Mouse (Mus musculus) heart, embryonic 10.5 days (tissue): ENCODE results near the gene Tnfaip3. TPM values are rescaled to one million over a fixed set of nuclear protein-coding genes. Genes with fewer than 3 reads are reported as not detected.

Experiments
- DNase-seq: peaks from one replicate; pipeline ENCODE4 v3.0.0-alpha.2; 2017; ENCODE audit warnings: low spot score
- H3K27ac ChIP-seq: fragments of 300-500 bp; sonication (generic); 2 replicates; pipeline ENCODE4 v1.5.1; 2016; ENCODE audit warnings: mild to moderate bottlenecking
- H3K27me3 ChIP-seq: fragments of 300-500 bp; sonication (generic); 2 replicates; pipeline ENCODE4 v1.6.1; 2016; ENCODE audit warnings: mild to moderate bottlenecking; ENCODE audit not compliant: poor library complexity, insufficient read depth, severe bottlenecking
- H3K36me3 ChIP-seq: fragments of 300-500 bp; sonication (generic); 2 replicates; pipeline ENCODE4 v1.6.1; 2016; ENCODE audit warnings: mild to moderate bottlenecking, moderate library complexity
- H3K4me1 ChIP-seq: fragments of 300-500 bp; sonication (generic); 2 replicates; pipeline ENCODE4 v1.6.1; 2016; ENCODE audit warnings: mild to moderate bottlenecking
- H3K4me3 ChIP-seq: fragments of 300-500 bp; sonication (generic); 2 replicates; pipeline ENCODE4 v1.5.1; 2016; ENCODE audit warnings: mild to moderate bottlenecking, moderate library complexity
- H3K9me3 ChIP-seq: fragments of 300-500 bp; sonication (generic); 2 replicates; pipeline ENCODE4 v1.6.1; 2016; ENCODE audit warnings: mild to moderate bottlenecking, moderate library complexity
- WGBS: fragments of 180-500 bp; shearing (Covaris S2); methylation state at CpG from one replicate; pipeline ENCODE4 v1.1.7; 2016; 5-methylcytosine and 5-hydroxymethylcytosine counted together
- polyA plus RNA-seq: library from polyadenylated mRNA; unstranded; fragments of >200 nt; fragmentation: Nextera tagmentation; extraction: Ambion mirVana; gene quantifications from 2 replicates; pipeline ENCODE4 v1.2.1, GENCODE M21; 2016

Tnfaip3 gene
- 1.6 and 3.7 TPM in 2 replicates for polyA plus RNA-seq

- peak within 1 kb of the TSS; percentile 94 for H3K4me3 ChIP-seq
- no peaks in the 10 kb centered on the region for H3K9me3 ChIP-seq
- H3K27me3 ChIP-seq, result no peaks in the 10 kb centered on the region
- no peaks in the 10 kb centered on the region for H3K36me3 ChIP-seq
- H3K27ac ChIP-seq, result peak within 1 kb of the TSS; percentile 94
- DNase-seq, result peak; percentile 97
- under 1% methylated on average over 38 of the region's 38 CpGs for WGBS
- H3K4me1 ChIP-seq, result peaks cover 19% of the 10 kb centered on the region
Measured at GRCm38 (mm10) chr10:19015257-19015862, at the start of gene Tnfaip3. Gene Tnfaip3 (minus strand): TSS chr10:19015657.

- H3K36me3 ChIP-seq, result no peaks in the 10 kb centered on the region
- H3K4me3 ChIP-seq, result no peak overlapping the region
- H3K27me3 ChIP-seq, result no peaks in the 10 kb centered on the region
- H3K4me1 ChIP-seq, result peaks cover 18% of the 10 kb centered on the region
- H3K9me3 ChIP-seq, result no peaks in the 10 kb centered on the region
- 67% methylated on average over 6 of the region's 6 CpGs for WGBS
- H3K27ac ChIP-seq, result no peak overlapping the region
- no peak for DNase-seq
Measured at GRCm38 (mm10) chr10:19064651-19065601, 49.5 kb upstream of the Tnfaip3 start.

- Histone ChIP-seq H3K9me3 (no peaks in the 10 kb centered on the region), H3K36me3 (no peaks in the 10 kb centered on the region), H3K4me1 (peaks cover 18% of the 10 kb centered on the region), H3K27ac (peak overlapping the region; percentile 77; the same call in 1 of the 2 replicates), H3K4me3 (no peak overlapping the region), H3K27me3 (no peaks in the 10 kb centered on the region)
- WGBS, result 72% methylated on average over 1 of the region's 1 CpGs
- DNase-seq, result no peak
Measured at GRCm38 (mm10) chr10:19063670-19064069, 48.2 kb upstream of the Tnfaip3 start.

GRCm38 (mm10) chr10:19063208-19063607 lies 47.8 kb upstream of the Tnfaip3 start:
- no peaks in the 10 kb centered on the region for H3K36me3 ChIP-seq
- no peaks in the 10 kb centered on the region for H3K27me3 ChIP-seq
- no peaks in the 10 kb centered on the region for H3K9me3 ChIP-seq
- no peak overlapping the region for H3K4me3 ChIP-seq
- H3K27ac ChIP-seq, result peak overlapping the region; percentile 77
- DNase-seq, result no peak
- H3K4me1 ChIP-seq, result peaks cover 18% of the 10 kb centered on the region
- WGBS, result 86% methylated on average over 4 of the region's 4 CpGs

- Histone ChIP-seq H3K27me3 (no peaks in the 10 kb centered on the region), H3K4me3 (no peak overlapping the region), H3K4me1 (peaks cover 18% of the 10 kb centered on the region), H3K27ac (peak overlapping the region; percentile 77), H3K36me3 (no peaks in the 10 kb centered on the region), H3K9me3 (no peaks in the 10 kb centered on the region)
- DNase-seq, result peak; percentile 85
- WGBS, result 38% methylated on average over 15 of the region's 15 CpGs
Measured at GRCm38 (mm10) chr10:19062098-19062905, 46.8 kb upstream of the Tnfaip3 start.

GRCm38 (mm10) chr10:19061201-19061600 lies 45.7 kb upstream of the Tnfaip3 start:
- WGBS, result 79% methylated on average over 3 of the region's 3 CpGs
- H3K4me3 ChIP-seq, result no peak overlapping the region
- H3K27me3 ChIP-seq, result no peaks in the 10 kb centered on the region
- peaks cover 18% of the 10 kb centered on the region for H3K4me1 ChIP-seq
- DNase-seq, result no peak
- no peaks in the 10 kb centered on the region for H3K9me3 ChIP-seq
- H3K36me3 ChIP-seq, result no peaks in the 10 kb centered on the region
- 0 out of 2 replicates have a peak overlapping the region, but pooled peaks have one; percentile 77 for H3K27ac ChIP-seq

- no peaks in the 10 kb centered on the region for H3K4me1 ChIP-seq
- DNase-seq, result no peak
- no peak overlapping the region for H3K4me3 ChIP-seq
- no peaks in the 10 kb centered on the region for H3K9me3 ChIP-seq
- 69% methylated on average over 1 of the region's 1 CpGs for WGBS
- H3K27ac ChIP-seq, result no peak overlapping the region
- H3K27me3 ChIP-seq, result no peaks in the 10 kb centered on the region
- H3K36me3 ChIP-seq, result no peaks in the 10 kb centered on the region
Measured at GRCm38 (mm10) chr10:19053524-19053923, 38.1 kb upstream of the Tnfaip3 start.

GRCm38 (mm10) chr10:19045986-19046385 lies 30.5 kb upstream of the Tnfaip3 start:
- Histone ChIP-seq H3K4me1 (no peaks in the 10 kb centered on the region), H3K9me3 (no peaks in the 10 kb centered on the region), H3K27me3 (no peaks in the 10 kb centered on the region), H3K27ac (no peak overlapping the region), H3K4me3 (no peak overlapping the region), H3K36me3 (no peaks in the 10 kb centered on the region)
- no peak for DNase-seq
- 56% methylated on average over 2 of the region's 2 CpGs for WGBS

- Histone ChIP-seq H3K27me3 (no peaks in the 10 kb centered on the region), H3K27ac (no peak overlapping the region), H3K4me3 (no peak overlapping the region), H3K4me1 (no peaks in the 10 kb centered on the region), H3K36me3 (no peaks in the 10 kb centered on the region), H3K9me3 (no peaks in the 10 kb centered on the region)
- DNase-seq, result no peak
- WGBS, result 80% methylated on average over 9 of the region's 9 CpGs
Measured at GRCm38 (mm10) chr10:19044765-19045516, 29.5 kb upstream of the Tnfaip3 start.

- H3K27me3 ChIP-seq, result no peaks in the 10 kb centered on the region
- H3K4me1 ChIP-seq, result no peaks in the 10 kb centered on the region
- H3K4me3 ChIP-seq, result no peak overlapping the region
- H3K36me3 ChIP-seq, result no peaks in the 10 kb centered on the region
- no peaks in the 10 kb centered on the region for H3K9me3 ChIP-seq
- DNase-seq, result no peak
- H3K27ac ChIP-seq, result no peak overlapping the region
- 68% methylated on average over 4 of the region's 4 CpGs for WGBS
Measured at GRCm38 (mm10) chr10:19043529-19044262, 28.2 kb upstream of the Tnfaip3 start.

GRCm38 (mm10) chr10:19040147-19040546 lies 24.7 kb upstream of the Tnfaip3 start:
- 85% methylated on average over 2 of the region's 2 CpGs for whole genome bisulfite sequencing
- no peak overlapping the region for H3K27ac ChIP-seq
- no peaks in the 10 kb centered on the region for H3K9me3 ChIP-seq
- H3K4me3 ChIP-seq, result no peak overlapping the region
- H3K27me3 ChIP-seq, result no peaks in the 10 kb centered on the region
- no peaks in the 10 kb centered on the region for H3K36me3 ChIP-seq
- H3K4me1 ChIP-seq, result no peaks in the 10 kb centered on the region
- DNase-seq, result no peak
